Mouse (Mus musculus): ENCODE measurements around the gene Rps15a.

GRCm38 (mm10) chr7:118113541-118114297 is 2.3 kb downstream of the Rps15a start:
- TF ChIP-seq CTCF (IDR thresholded peaks at IDR 0.05; ENCODE audit: low read depth) (no peak), EP300 (IDR thresholded peaks at IDR 0.05; ENCODE audit: low read depth) (no peak)
